Mouse (Mus musculus) heart, embryonic 13.5 days (tissue): ENCODE results near the gene Med24. TPM values are rescaled to one million over a fixed set of nuclear protein-coding genes. Genes with fewer than 3 reads are reported as not detected.
"Not testable (repeated sequence)": the region's sequence is repeated elsewhere in the genome, so short reads cannot be mapped to it uniquely, and the experiment has no call there.

ENCODE experiments used
- ATAC-seq: fragments of 200-750 bp; cut with Nextera tagmentation; 2 replicates; pipeline ENCODE4 v1.8.0; 2017; ENCODE audit warnings: moderate TSS enrichment; ENCODE audit not compliant: insufficient number of reproducible peaks, low FRiP score, low TSS enrichment; ENCODE audit errors: extremely low read depth
- H3K27ac ChIP-seq: fragments of 300-500 bp; sonication (generic); replicated peaks from 2 replicates; pipeline ENCODE4 v1.5.1; 2015; ENCODE audit warnings: moderate library complexity, mild to moderate bottlenecking, inconsistent platforms
- H3K27me3 ChIP-seq: fragments of 300-500 bp; sonication (generic); replicated peaks from 2 replicates; pipeline ENCODE4 v1.6.1; 2015; ENCODE audit warnings: mild to moderate bottlenecking, inconsistent platforms
- H3K36me3 ChIP-seq: fragments of 300-500 bp; sonication (generic); 2 replicates; pipeline ENCODE4 v1.6.1; 2015; ENCODE audit warnings: mild to moderate bottlenecking, inconsistent platforms
- H3K4me1 ChIP-seq: fragments of 300-500 bp; sonication (generic); 2 replicates; pipeline ENCODE4 v1.6.1; 2015; ENCODE audit warnings: inconsistent platforms
- H3K4me2 ChIP-seq: fragments of 300-500 bp; sonication (generic); 2 replicates; pipeline ENCODE4 v1.6.1; 2015; ENCODE audit warnings: inconsistent platforms, mild to moderate bottlenecking, moderate library complexity
- H3K4me3 ChIP-seq: fragments of 300-500 bp; sonication (generic); 2 replicates; pipeline ENCODE4 v1.5.1; 2015; ENCODE audit warnings: moderate library complexity, mild to moderate bottlenecking, inconsistent platforms
- H3K9ac ChIP-seq: fragments of 300-500 bp; sonication (generic); 2 replicates; pipeline ENCODE4 v1.6.1; 2015; ENCODE audit warnings: inconsistent platforms, mild to moderate bottlenecking, moderate library complexity
- H3K9me3 ChIP-seq: fragments of 300-500 bp; sonication (generic); 2 replicates; pipeline ENCODE4 v1.6.1; 2016; ENCODE audit warnings: inconsistent platforms
- WGBS: fragments of 180-500 bp; shearing (Covaris S2); methylation state at CpG from one replicate; pipeline ENCODE4 v1.1.7; 2015; ENCODE audit warnings: mixed read lengths; 5-methylcytosine and 5-hydroxymethylcytosine counted together
- polyA plus RNA-seq: library from polyadenylated mRNA; unstranded; fragments of >200 nt; fragmentation: Nextera tagmentation; extraction: Ambion mirVana; gene quantifications from 2 replicates; pipeline ENCODE4 v1.2.1, GENCODE M21; 2015

Gene Med24
- polyA plus RNA-seq, 1 experiment from 2014 or later = 37.4 TPM

- Histone ChIP-seq H3K36me3 (no peaks in the 10 kb centered on the region), H3K4me1 (peaks cover 74% of the 10 kb centered on the region), H3K27ac (peak overlapping the region; percentile 96), H3K9ac (peak overlapping the region; percentile 95), H3K9me3 (no peaks in the 10 kb centered on the region), H3K4me2 (peak overlapping the region; percentile 79), H3K27me3 (no peaks in the 10 kb centered on the region), H3K4me3 (peak overlapping the region; percentile 79)
- WGBS = 1% methylated on average over 21 of the region's 21 CpGs
- no peak for ATAC-seq
Measured at GRCm38 (mm10) chr11:98742397-98743291, 13.4 kb upstream of the Med24 start.

GRCm38 (mm10) chr11:98741622-98742396 lies 12.6 kb upstream of the Med24 start:
- H3K27me3 ChIP-seq = no peaks in the 10 kb centered on the region
- no peaks in the 10 kb centered on the region for H3K9me3 ChIP-seq
- peak overlapping the region; percentile 96 for H3K27ac ChIP-seq
- peak overlapping the region; percentile 79 for H3K4me3 ChIP-seq
- H3K4me2 ChIP-seq = peak overlapping the region; percentile 79
- peak; percentile 67; the same call in 1 of the 2 replicates for ATAC-seq
- peaks cover 66% of the 10 kb centered on the region for H3K4me1 ChIP-seq
- H3K9ac ChIP-seq = peak overlapping the region; percentile 95
- no peaks in the 10 kb centered on the region for H3K36me3 ChIP-seq
- WGBS = under 1% methylated on average over 67 of the region's 86 CpGs

GRCm38 (mm10) chr11:98741051-98741620 lies 11.9 kb upstream of the Med24 start:
- Histone ChIP-seq H3K27ac (peak overlapping the region; percentile 96), H3K27me3 (no peaks in the 10 kb centered on the region), H3K9me3 (no peaks in the 10 kb centered on the region), H3K4me2 (peak overlapping the region; percentile 79), H3K36me3 (no peaks in the 10 kb centered on the region), H3K9ac (peak overlapping the region; percentile 95), H3K4me1 (peaks cover 60% of the 10 kb centered on the region), H3K4me3 (peak overlapping the region; percentile 79)
- 1% methylated on average over 16 of the region's 17 CpGs for WGBS
- no peak for ATAC-seq

GRCm38 (mm10) chr11:98740393-98741050 lies 11.3 kb upstream of the Med24 start, which contains the start of gene Thra:
TSS of gene Thra (plus strand) at chr11:98740638.
- WGBS = under 1% methylated on average over 22 of the region's 22 CpGs
- H3K4me1 ChIP-seq = peaks cover 54% of the 10 kb centered on the region

DNA sequence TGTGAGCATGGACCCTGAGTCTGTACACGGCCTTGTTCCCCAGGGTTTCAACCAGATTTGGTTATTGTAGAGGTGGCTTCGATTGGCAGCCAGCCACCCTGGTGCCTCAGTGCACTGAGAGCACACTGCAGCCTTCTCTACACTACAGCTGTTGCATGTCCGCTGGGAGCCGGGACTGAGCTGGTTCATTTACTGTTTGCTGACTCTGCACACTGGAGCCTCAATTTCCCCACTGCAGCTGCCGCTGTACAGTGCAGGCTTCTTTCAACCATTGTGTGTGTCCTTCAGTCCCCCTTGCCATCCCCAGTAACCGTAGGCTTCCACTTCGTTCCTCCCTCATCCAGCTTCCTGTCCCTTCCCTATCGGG lies 10.8 kb upstream of the Med24 start:
- WGBS = 12% methylated on average over 8 of the region's 8 CpGs
- Histone ChIP-seq H3K4me3 (peak overlapping the region; percentile 79), H3K27ac (peak overlapping the region; percentile 96), H3K27me3 (no peaks in the 10 kb centered on the region), H3K4me1 (peaks cover 48% of the 10 kb centered on the region), H3K9me3 (no peaks in the 10 kb centered on the region), H3K36me3 (no peaks in the 10 kb centered on the region), H3K9ac (peak overlapping the region; percentile 95), H3K4me2 (peak overlapping the region; percentile 79)
- no peak for ATAC-seq

More at GRCm38 (mm10) chr11:98740393-98741050, 11.3 kb upstream of the Med24 start, which contains the start of gene Thra:
- H3K4me3 ChIP-seq = peak within 1 kb of the TSS; percentile 79
- peak within 1 kb of the TSS; percentile 79 for H3K4me2 ChIP-seq
- peak within 1 kb of the TSS; percentile 96 for H3K27ac ChIP-seq
- no peaks in the 10 kb centered on the region for H3K9me3 ChIP-seq
- no peaks in the 10 kb centered on the region for H3K36me3 ChIP-seq
- 0 out of 2 replicates have a peak, but pooled peaks have one; percentile 22 for ATAC-seq
- H3K9ac ChIP-seq = peak within 1 kb of the TSS; percentile 95
- no peaks in the 10 kb centered on the region for H3K27me3 ChIP-seq

- 67% methylated on average over 7 of the region's 9 CpGs for WGBS
- no peak overlapping the region for H3K9ac ChIP-seq
- H3K36me3 ChIP-seq = no peaks in the 10 kb centered on the region
- H3K9me3 ChIP-seq = 0 out of 2 replicates have a peak, but pooled peaks cover 5% of the 10 kb centered on the region
- ATAC-seq = no peak
- no peak overlapping the region for H3K27ac ChIP-seq
- H3K4me2 ChIP-seq = no peak overlapping the region
- H3K4me1 ChIP-seq = peaks cover 38% of the 10 kb centered on the region
- H3K4me3 ChIP-seq = no peak overlapping the region
- no peaks in the 10 kb centered on the region for H3K27me3 ChIP-seq
Measured at GRCm38 (mm10) chr11:98738925-98739324, 9.7 kb upstream of the Med24 start.

DNA sequence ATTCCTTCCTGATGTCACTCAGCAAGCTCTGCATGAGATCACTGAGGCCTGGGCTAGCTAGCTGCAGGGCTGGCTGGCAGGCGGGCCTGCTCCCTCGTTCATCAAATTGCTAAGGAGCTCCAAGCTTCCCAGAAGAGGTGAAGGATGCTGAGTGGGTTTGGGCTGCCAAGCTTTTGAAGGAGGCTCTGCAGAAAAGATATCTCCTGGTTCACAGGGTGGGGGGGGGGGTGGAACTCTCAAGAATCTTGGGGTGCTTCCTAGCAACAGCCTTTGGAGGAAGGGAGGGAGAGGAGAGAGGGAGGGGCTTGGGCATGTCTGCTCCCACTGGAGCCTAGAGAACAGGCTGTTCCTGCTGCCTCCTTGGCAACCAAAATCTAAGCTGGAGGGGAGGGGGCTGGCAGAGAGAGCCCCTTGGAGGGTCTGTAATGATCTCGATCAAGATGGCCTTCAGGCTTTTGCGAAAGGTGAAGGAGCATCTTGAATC lies 9.2 kb upstream of the Med24 start:
- H3K9ac ChIP-seq = no peak overlapping the region

GRCm38 (mm10) chr11:98737220-98737619 lies 8.0 kb upstream of the Med24 start:
- not testable (repeated sequence) for H3K4me2 ChIP-seq, ATAC-seq, H3K9ac ChIP-seq, H3K27me3 ChIP-seq, H3K4me3 ChIP-seq, H3K36me3 ChIP-seq, H3K9me3 ChIP-seq, H3K27ac ChIP-seq
- 76% methylated on average over 2 of the region's 2 CpGs for WGBS
- peaks cover 24% of the 10 kb centered on the region for H3K4me1 ChIP-seq

More for the DNA sequence above, 9.2 kb upstream of the Med24 start:
- Histone ChIP-seq H3K36me3 (no peaks in the 10 kb centered on the region), H3K4me1 (peaks cover 33% of the 10 kb centered on the region), H3K9me3 (0 out of 2 replicates have a peak, but pooled peaks cover 5% of the 10 kb centered on the region), H3K27ac (no peak overlapping the region), H3K4me3 (no peak overlapping the region), H3K27me3 (no peaks in the 10 kb centered on the region), H3K4me2 (no peak overlapping the region)
- ATAC-seq = no peak
- 39% methylated on average over 4 of the region's 4 CpGs for whole genome bisulfite sequencing

- Histone ChIP-seq H3K4me3 (no peak overlapping the region), H3K9me3 (0 out of 2 replicates have a peak, but pooled peaks cover 5% of the 10 kb centered on the region), H3K27ac (no peak overlapping the region), H3K36me3 (no peaks in the 10 kb centered on the region), H3K9ac (no peak overlapping the region), H3K4me1 (peaks cover 23% of the 10 kb centered on the region), H3K27me3 (no peaks in the 10 kb centered on the region), H3K4me2 (no peak overlapping the region)
- no peak for ATAC-seq
- 75% methylated on average over 1 of the region's 1 CpGs for WGBS
Measured at GRCm38 (mm10) chr11:98736176-98736575, 6.9 kb upstream of the Med24 start.

DNA sequence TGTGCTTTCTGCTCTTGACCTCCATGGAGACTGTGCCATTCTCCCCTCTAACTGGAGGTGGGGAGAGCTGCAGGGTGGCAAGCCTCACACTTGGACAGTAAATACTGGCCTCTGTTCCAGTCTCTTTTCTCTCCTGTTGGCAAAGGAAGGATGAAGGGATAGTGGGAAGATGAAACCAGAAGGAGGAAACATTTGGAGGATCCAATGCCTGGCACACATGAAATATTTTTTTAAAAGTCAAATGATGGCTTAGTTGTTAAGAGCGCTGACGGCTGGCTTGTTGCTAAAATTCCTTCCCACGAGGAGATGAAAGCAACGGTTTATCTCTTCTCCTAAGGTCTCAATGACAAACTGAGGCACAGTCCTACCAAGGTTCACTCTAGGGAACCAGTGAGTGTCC lies 5.9 kb upstream of the Med24 start:
- no peak overlapping the region for H3K4me3 ChIP-seq

More for the DNA sequence above, 5.9 kb upstream of the Med24 start:
- no peak overlapping the region for H3K9ac ChIP-seq
- H3K4me1 ChIP-seq = peaks cover 14% of the 10 kb centered on the region
- 86% methylated on average over 4 of the region's 4 CpGs for WGBS
- H3K36me3 ChIP-seq = no peaks in the 10 kb centered on the region
- no peak overlapping the region for H3K27ac ChIP-seq
- ATAC-seq = no peak
- no peaks in the 10 kb centered on the region for H3K27me3 ChIP-seq
- H3K9me3 ChIP-seq = 0 out of 2 replicates have a peak, but pooled peaks cover 5% of the 10 kb centered on the region
- H3K4me2 ChIP-seq = no peak overlapping the region
